Mouse (Mus musculus): ENCODE measurements around the gene Ankrd1. TPM values are rescaled to one million over a fixed set of nuclear protein-coding genes. Genes with fewer than 3 reads are reported as not detected.

The Ankrd1 gene
- polyA plus RNA-seq, 1 experiment, result 256 TPM

DNA sequence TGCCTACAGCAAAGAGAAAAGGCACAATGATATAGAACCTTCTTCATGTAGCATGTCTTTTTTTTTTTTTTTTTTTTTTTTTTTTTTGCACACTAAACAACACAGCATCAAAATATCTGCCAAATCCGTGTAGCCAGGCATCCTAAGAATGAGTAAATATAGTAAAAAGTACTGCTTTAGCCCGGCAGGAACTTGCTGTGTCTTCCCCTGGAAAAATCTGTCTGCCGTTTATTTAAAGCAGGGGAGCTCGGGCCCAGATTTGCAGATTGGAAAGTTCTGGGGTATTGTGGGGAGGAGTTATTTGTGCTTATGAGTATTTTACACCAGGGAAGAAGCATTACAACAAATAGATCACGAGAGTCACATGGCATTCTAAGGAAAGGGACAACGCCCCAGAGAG, 12.1 kb upstream of the Ankrd1 start:
- no peaks in the 10 kb centered on the region for H3K27me3 ChIP-seq (ENCODE audit: control insufficient read depth, insufficient read depth, insufficient read length)
- no peak overlapping the region for H3ac ChIP-seq (ENCODE audit: control insufficient read depth, insufficient read length, low read depth)
- no peak overlapping the region for H3K4me3 ChIP-seq (ENCODE audit: insufficient read depth, poor library complexity, severe bottlenecking)
- no peaks in the 10 kb centered on the region for H3K79me2 ChIP-seq (ENCODE audit: control insufficient read depth, insufficient read depth)
- no peak for TF ChIP-seq MYOG (IDR thresholded peaks at IDR 0.05; ENCODE audit: control insufficient read depth, extremely low read depth, insufficient read length)
- no peak for TF ChIP-seq MAX (IDR thresholded peaks at IDR 0.05)
- TF ChIP-seq CEBPB (IDR thresholded peaks at IDR 0.05; ENCODE audit: low read depth), result no peak
- TF ChIP-seq MYOD1 (IDR thresholded peaks at IDR 0.05; ENCODE audit: control insufficient read depth, insufficient read length, low read depth), result no peak
- no peak for TF ChIP-seq CTCF (IDR thresholded peaks at IDR 0.05; ENCODE audit: control insufficient read depth, insufficient read depth, insufficient read length)
- no peak for TF ChIP-seq USF1 (IDR thresholded peaks at IDR 0.05; ENCODE audit: low read depth)
- no peak for TF ChIP-seq FOSL1 (IDR thresholded peaks at IDR 0.05; ENCODE audit: insufficient read depth, low read length, poor library complexity, severe bottlenecking)
- H3K79me3 ChIP-seq (ENCODE audit: low read depth), result no peaks in the 10 kb centered on the region
- H3K36me3 ChIP-seq (ENCODE audit: control insufficient read depth, insufficient read depth), result no peaks in the 10 kb centered on the region

- no peaks in the 10 kb centered on the region for H3K79me3 ChIP-seq (ENCODE audit: low read depth)
- no peak overlapping the region for H3ac ChIP-seq (ENCODE audit: control insufficient read depth, insufficient read length, low read depth)
- TF ChIP-seq CEBPB (IDR thresholded peaks at IDR 0.05; ENCODE audit: low read depth) (no peak), USF1 (IDR thresholded peaks at IDR 0.05; ENCODE audit: low read depth) (no peak), CTCF (IDR thresholded peaks at IDR 0.05; ENCODE audit: control insufficient read depth, insufficient read depth, insufficient read length) (no peak), FOSL1 (IDR thresholded peaks at IDR 0.05; ENCODE audit: insufficient read depth, low read length, poor library complexity, severe bottlenecking) (no peak), MYOD1 (IDR thresholded peaks at IDR 0.05; ENCODE audit: control insufficient read depth, insufficient read length, low read depth) (no peak), MYOG (IDR thresholded peaks at IDR 0.05; ENCODE audit: control insufficient read depth, extremely low read depth, insufficient read length) (no peak), MAX (IDR thresholded peaks at IDR 0.05) (no peak)
- peak overlapping the region; percentile 2 for H3K4me3 ChIP-seq (ENCODE audit: insufficient read depth, poor library complexity, severe bottlenecking)
- H3K36me3 ChIP-seq (ENCODE audit: control insufficient read depth, insufficient read depth), result no peaks in the 10 kb centered on the region
- H3K27me3 ChIP-seq (ENCODE audit: control insufficient read depth, insufficient read depth, insufficient read length), result no peaks in the 10 kb centered on the region
- no peaks in the 10 kb centered on the region for H3K79me2 ChIP-seq (ENCODE audit: control insufficient read depth, insufficient read depth)
These were observed 10.3 kb upstream of the Ankrd1 start for GRCm38 (mm10) chr19:36130181-36130580.

DNA sequence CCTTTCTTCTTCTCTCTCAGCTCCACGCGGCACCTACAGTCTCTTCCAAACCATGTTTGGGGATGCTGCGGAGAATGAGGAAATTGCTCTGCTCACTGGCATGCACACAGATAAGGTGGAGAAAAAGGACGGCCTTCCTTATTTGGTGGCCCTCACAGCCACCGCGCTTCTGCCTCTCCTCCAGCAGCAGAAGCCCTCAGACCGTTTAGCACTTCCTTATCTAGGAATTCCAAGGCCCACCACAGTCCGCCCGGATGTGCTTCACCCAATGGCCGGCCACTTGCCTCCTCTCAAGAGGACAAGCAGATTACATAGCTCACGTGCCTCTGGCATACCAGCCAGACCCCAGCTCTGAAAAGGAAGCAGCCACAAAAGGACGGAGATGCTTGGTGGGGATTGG, 9.7 kb upstream of the Ankrd1 start:
- no peak overlapping the region for H3ac ChIP-seq (ENCODE audit: control insufficient read depth, insufficient read length, low read depth)
- TF ChIP-seq MYOG (IDR thresholded peaks at IDR 0.05; ENCODE audit: control insufficient read depth, extremely low read depth, insufficient read length) (no peak), MAX (IDR thresholded peaks at IDR 0.05) (peak; percentile 73), CEBPB (IDR thresholded peaks at IDR 0.05; ENCODE audit: low read depth) (no peak), CTCF (IDR thresholded peaks at IDR 0.05; ENCODE audit: control insufficient read depth, insufficient read depth, insufficient read length) (no peak), MYOD1 (IDR thresholded peaks at IDR 0.05; ENCODE audit: control insufficient read depth, insufficient read length, low read depth) (no peak), USF1 (IDR thresholded peaks at IDR 0.05; ENCODE audit: low read depth) (peak; percentile 68)
- H3K79me3 ChIP-seq (ENCODE audit: low read depth), result no peaks in the 10 kb centered on the region
- no peaks in the 10 kb centered on the region for H3K27me3 ChIP-seq (ENCODE audit: control insufficient read depth, insufficient read depth, insufficient read length)
- H3K4me3 ChIP-seq (ENCODE audit: insufficient read depth, poor library complexity, severe bottlenecking), result peak overlapping the region; percentile 2
- H3K36me3 ChIP-seq (ENCODE audit: control insufficient read depth, insufficient read depth), result no peaks in the 10 kb centered on the region
- no peaks in the 10 kb centered on the region for H3K79me2 ChIP-seq (ENCODE audit: control insufficient read depth, insufficient read depth)

- TF ChIP-seq FOSL1 (IDR thresholded peaks at IDR 0.05; ENCODE audit: insufficient read depth, low read length, poor library complexity, severe bottlenecking) (peak; percentile 95), CEBPB (IDR thresholded peaks at IDR 0.05; ENCODE audit: low read depth) (no peak), MYOG (IDR thresholded peaks at IDR 0.05; ENCODE audit: control insufficient read depth, extremely low read depth, insufficient read length) (no peak), USF1 (IDR thresholded peaks at IDR 0.05; ENCODE audit: low read depth) (no peak), CTCF (IDR thresholded peaks at IDR 0.05; ENCODE audit: control insufficient read depth, insufficient read depth, insufficient read length) (no peak), MYOD1 (IDR thresholded peaks at IDR 0.05; ENCODE audit: control insufficient read depth, insufficient read length, low read depth) (peak; percentile 83), MAX (IDR thresholded peaks at IDR 0.05) (no peak)
- H3K4me3 ChIP-seq (ENCODE audit: insufficient read depth, poor library complexity, severe bottlenecking), result peak overlapping the region; percentile 2
- no peak overlapping the region for H3ac ChIP-seq (ENCODE audit: control insufficient read depth, insufficient read length, low read depth)
- no peaks in the 10 kb centered on the region for H3K27me3 ChIP-seq (ENCODE audit: control insufficient read depth, insufficient read depth, insufficient read length)
- H3K79me3 ChIP-seq (ENCODE audit: low read depth), result no peaks in the 10 kb centered on the region
- no peaks in the 10 kb centered on the region for H3K79me2 ChIP-seq (ENCODE audit: control insufficient read depth, insufficient read depth)
- H3K36me3 ChIP-seq (ENCODE audit: control insufficient read depth, insufficient read depth), result no peaks in the 10 kb centered on the region
These were observed 9.3 kb upstream of the Ankrd1 start for GRCm38 (mm10) chr19:36129213-36129612.

GRCm38 (mm10) chr19:36128440-36128839, 8.5 kb upstream of the Ankrd1 start:
- Histone ChIP-seq H3ac (ENCODE audit: control insufficient read depth, insufficient read length, low read depth) (no peak overlapping the region), H3K79me3 (ENCODE audit: low read depth) (no peaks in the 10 kb centered on the region), H3K79me2 (ENCODE audit: control insufficient read depth, insufficient read depth) (no peaks in the 10 kb centered on the region), H3K4me3 (ENCODE audit: insufficient read depth, poor library complexity, severe bottlenecking) (no peak overlapping the region), H3K27me3 (ENCODE audit: control insufficient read depth, insufficient read depth, insufficient read length) (no peaks in the 10 kb centered on the region), H3K36me3 (ENCODE audit: control insufficient read depth, insufficient read depth) (no peaks in the 10 kb centered on the region)
- no peak for TF ChIP-seq MYOG (IDR thresholded peaks at IDR 0.05; ENCODE audit: control insufficient read depth, extremely low read depth, insufficient read length)
- no peak for TF ChIP-seq CEBPB (IDR thresholded peaks at IDR 0.05; ENCODE audit: low read depth)

- peaks cover 5% of the 10 kb centered on the region for H3K79me3 ChIP-seq (ENCODE audit: low read depth)
- no peak for TF ChIP-seq CEBPB (IDR thresholded peaks at IDR 0.05; ENCODE audit: low read depth)
- no peak for TF ChIP-seq MAX (IDR thresholded peaks at IDR 0.05)
- no peak for TF ChIP-seq MYOG (IDR thresholded peaks at IDR 0.05; ENCODE audit: control insufficient read depth, extremely low read depth, insufficient read length)
- no peak for TF ChIP-seq USF1 (IDR thresholded peaks at IDR 0.05; ENCODE audit: low read depth)
- no peak for TF ChIP-seq CTCF (IDR thresholded peaks at IDR 0.05; ENCODE audit: control insufficient read depth, insufficient read depth, insufficient read length)
- no peak for TF ChIP-seq MYOD1 (IDR thresholded peaks at IDR 0.05; ENCODE audit: control insufficient read depth, insufficient read length, low read depth)
- TF ChIP-seq FOSL1 (IDR thresholded peaks at IDR 0.05; ENCODE audit: insufficient read depth, low read length, poor library complexity, severe bottlenecking), result no peak
- no peaks in the 10 kb centered on the region for H3K36me3 ChIP-seq (ENCODE audit: control insufficient read depth, insufficient read depth)
- H3K79me2 ChIP-seq (ENCODE audit: control insufficient read depth, insufficient read depth), result peaks cover 5% of the 10 kb centered on the region
- no peaks in the 10 kb centered on the region for H3K27me3 ChIP-seq (ENCODE audit: control insufficient read depth, insufficient read depth, insufficient read length)
- H3K4me3 ChIP-seq (ENCODE audit: insufficient read depth, poor library complexity, severe bottlenecking), result no peak overlapping the region
- no peak overlapping the region for H3ac ChIP-seq (ENCODE audit: control insufficient read depth, insufficient read length, low read depth)
These were observed 4.3 kb upstream of the Ankrd1 start for GRCm38 (mm10) chr19:36124203-36124602.
